Mouse (Mus musculus) 3134 (cell line): ENCODE results near the gene Rufy1.
"Not testable (repeated sequence)": the region's sequence is repeated elsewhere in the genome, so short reads cannot be mapped to it uniquely, and the experiment has no call there.

Experiments used
- DNase-seq: peaks from one replicate; pipeline ENCODE4 v3.0.0-alpha.2; 2011; ENCODE audit warnings: low spot score; ENCODE audit not compliant: insufficient read length; ENCODE audit errors: extremely low read depth

The Rufy1 gene

DNA sequence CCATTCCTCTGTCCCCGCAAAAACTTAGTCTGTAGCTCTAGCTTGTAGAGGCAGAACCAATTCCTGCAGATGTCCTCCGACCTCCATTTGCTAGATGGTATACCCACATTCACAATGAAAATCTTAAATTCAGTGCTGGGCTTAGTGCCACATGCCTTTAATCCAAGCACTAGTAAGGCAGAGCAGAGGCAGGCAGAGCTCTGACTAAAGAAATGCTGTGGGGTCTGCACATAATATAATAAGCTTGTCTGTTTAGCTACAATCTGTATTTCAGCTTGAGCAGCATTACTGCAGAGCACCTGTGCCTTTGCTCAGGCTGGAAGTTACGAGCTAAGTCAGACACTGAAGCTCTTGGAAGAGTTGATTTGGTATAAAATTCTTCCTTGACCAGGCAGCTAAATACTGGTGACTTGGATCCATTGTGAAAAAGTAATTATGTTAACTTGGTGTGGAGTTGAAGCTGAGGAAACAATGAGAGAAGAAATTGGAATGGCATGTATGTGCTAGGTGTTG, 43.7 kb downstream of the Rufy1 start:
- DNase-seq = no peak

DNA sequence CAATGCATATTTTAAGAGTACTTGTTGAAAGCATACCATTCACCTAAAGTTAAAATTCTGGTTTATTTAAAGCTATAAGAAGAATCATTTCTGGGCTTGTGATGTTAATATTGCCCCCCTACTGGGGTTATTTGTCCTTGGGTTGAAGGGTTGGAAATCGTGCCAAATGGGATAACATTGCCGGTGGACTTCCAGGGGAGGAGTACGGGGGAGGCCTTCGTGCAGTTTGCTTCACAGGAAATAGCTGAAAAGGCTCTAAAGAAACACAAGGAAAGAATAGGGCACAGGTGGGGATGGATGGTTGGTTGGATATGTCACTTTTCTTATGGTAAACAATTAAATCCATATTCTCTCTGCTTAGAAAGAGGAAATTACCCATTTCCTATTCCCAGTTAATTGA, 49.6 kb downstream of the Rufy1 start:
- DNase-seq = no peak

DNA sequence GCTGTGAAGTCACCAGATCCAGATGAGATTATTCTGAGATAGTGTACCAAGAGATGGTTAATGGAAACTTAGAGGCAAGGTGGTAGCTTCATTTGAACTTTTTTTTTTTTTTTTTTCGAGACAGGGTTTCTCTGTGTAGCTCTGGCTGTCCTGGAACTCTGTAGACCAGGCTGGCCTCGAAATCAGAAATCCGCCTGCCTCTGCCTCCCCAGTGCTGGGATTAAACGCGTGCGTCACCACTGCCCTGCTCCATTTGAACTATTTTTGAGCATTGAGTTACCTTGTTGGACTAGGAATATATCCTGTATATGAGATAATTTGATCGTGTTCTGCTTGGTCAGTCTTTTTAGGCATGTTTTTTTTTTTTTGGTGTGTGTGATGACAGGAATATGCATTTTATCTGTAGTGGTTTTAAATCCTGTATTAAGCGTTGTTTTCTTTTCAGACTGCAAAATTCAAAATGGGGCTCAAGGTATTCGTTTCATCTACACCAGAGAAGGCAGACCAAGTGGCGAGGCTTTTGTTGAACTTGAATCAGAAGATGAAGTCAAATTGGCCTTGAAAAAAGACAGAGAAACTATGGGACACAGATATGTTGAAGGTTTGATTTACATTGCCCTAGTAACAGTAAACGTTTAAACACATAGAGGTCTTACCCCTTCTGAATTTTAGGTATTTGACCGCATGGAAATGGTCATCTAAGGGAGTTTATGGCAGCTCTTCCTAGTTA, 51.7 kb downstream of the Rufy1 start:
- no peak for DNase-seq

DNA sequence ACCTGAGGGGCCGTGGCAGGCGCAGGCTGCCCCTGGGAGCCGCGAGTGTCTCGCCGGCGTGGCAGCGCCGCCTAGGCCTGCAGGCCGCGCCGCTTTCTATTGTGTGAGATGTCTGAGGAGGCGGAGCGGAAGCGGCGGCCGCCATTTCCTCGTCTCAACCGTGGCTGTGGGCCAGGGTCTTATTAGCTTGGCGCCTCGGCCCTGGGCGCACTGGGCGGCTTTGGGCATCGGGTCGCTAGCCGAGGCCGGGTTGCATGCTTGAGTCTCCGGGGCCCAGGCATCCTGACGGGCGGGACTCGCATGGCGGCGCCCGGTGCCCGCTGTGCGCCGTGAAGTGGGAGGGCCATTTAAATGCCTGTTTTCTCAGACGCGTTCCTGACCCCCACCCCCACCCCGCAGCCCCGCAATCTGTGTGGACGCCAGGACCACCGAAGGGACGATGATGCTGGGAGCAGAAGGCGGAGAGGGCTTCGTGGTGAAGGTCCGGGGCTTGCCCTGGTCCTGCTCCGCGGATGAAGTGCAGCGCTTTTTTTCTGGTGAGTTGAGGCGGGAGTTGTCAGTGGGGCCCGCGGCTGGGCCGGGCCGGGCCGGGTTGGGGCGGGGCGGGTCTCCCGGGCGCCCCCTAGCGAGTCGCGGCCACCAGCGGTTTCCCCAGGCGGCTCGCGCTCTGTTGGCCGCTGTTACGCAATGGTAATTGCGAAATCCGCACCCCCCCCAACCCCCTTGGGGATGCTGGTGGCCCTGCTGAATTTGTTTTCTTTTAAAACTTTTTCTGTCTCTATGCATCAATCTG, 52.8 kb downstream of the Rufy1 start:
- DNase-seq = peak; percentile 89

DNA sequence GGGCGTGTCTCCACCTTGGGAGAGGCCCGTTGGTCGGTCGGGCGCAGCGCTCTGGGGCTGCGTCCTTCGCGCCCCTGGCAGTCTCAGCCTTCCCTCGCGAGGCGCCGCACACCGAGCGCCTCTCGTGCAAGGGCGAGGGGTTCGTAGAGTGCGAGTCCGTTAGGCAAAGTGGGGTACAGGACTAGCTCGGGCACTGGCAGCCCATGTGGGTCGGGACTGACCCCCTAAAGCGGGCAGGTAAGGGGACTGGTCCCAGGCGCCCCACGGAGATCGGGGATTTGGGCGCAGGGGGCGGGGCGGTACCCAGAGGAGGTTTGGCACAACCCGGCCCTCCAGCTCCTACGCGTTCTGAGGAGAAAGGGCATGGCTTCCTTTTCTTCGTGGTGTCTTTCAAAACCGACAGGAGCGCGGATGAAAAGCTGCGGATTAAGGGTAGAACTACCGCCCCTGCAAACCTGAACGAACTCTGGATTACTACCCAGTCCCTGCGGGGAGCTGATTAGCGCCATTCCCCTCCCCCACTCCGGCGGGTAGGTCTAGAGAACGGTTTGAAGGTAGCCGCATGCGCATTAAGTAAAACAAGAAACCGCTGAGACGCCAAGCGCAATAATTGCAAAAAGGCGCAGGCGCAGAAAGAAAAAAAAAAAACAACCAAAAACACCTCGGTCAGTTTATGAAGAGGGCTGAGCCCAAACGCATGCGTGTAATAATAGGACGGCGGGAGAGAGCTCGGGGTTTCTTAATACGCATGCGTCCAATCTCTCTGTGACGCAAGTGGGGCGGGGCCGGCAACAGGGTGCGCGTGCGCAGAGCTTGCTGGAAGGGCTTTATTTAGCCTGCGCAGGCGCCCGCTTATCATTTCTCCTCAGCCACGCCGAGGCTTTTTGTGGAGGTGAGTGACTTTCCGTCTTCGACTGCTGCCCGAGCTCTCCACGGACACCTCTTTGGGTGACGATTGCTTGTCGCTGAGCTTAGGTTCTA, 53.7 kb downstream of the Rufy1 start, which contains the start of gene Hnrnph1:
Gene Hnrnph1, plus strand, starts transcription at position 80 of the 981 bp plus-strand sequence.
- DNase-seq = peak; percentile 100

DNA sequence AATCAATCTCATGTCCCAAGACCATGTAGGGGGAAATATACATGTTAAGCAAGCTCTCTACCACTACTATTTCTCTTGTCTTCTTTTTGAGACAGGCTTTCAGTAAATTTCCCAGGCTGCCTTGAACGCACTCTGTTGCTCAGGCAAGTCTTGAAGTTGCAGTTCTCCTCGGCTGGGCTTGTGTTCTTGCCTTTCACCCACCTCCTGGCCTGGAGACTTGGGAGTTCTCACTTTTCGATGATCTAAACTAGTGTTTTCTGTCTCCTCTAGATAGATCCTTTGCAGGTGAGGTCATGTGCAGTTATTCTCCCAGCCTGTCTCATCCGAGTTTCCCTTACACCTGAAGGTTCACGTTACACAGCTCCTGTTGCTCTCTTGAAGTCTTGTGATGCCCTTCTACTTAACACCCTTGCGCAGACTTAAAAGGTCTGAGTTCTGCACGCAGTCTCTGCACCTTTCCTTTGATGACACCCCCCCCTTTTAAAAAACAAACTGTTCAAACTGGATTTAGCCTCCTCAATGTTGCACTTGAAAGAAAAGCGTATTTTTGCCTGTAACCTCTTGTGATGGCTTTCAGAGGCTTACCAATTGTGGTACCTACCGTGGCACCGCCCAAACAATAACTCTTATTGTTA, 54.7 kb downstream of the Rufy1 start:
- no peak for DNase-seq

DNA sequence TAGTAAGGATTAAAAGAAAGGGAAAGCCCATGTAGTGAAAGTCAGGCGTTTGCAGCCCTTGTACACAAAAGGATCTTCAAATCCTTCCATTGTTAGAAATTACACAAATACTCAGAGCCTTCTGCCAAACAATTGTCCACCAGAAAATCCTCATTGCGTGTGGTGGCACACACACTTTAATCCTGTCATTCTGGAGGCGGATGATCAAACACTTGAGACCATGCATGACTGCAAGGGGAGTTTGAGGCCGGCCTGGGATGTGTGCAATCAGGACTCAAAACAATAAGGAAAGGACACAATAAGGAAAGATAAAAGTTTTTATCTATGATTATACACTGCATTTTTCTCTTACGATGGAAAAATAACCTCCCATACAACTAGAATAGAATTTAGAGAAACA, 55.5 kb downstream of the Rufy1 start:
- no peak for DNase-seq

DNA sequence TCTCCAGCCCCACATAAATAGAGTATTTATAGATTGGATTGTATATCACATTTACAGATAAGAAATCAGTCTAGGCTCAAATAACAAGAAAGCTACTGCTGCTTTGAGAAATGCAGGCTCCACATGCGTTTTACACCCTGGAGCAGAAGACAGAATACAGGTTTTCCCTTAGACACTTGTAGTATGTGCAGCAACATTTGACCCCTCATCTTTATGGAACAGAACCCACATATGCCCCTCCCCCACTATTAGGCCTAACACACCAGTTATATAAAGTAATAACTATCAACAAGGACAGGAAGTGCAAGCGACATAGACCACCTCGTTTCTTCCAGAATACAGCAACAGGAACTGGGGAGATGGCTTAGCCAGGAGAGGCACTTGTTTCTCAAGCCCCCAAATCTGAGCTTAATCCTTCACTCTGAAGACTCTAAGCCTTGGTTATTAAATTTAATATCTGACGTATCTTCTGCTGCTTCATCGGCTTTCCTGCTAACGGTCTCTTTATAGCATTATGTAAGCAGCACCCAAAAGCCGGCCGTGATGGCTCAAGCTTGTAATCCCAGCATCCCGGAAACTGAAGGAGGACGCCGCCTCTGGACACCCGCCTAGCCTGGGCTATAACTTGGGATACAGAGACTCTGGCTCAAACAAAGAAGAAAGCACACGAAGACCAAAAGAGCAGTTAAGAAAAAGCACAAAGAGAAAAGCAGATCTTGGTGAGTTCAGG, 56.5 kb downstream of the Rufy1 start:
- no peak for DNase-seq

DNA sequence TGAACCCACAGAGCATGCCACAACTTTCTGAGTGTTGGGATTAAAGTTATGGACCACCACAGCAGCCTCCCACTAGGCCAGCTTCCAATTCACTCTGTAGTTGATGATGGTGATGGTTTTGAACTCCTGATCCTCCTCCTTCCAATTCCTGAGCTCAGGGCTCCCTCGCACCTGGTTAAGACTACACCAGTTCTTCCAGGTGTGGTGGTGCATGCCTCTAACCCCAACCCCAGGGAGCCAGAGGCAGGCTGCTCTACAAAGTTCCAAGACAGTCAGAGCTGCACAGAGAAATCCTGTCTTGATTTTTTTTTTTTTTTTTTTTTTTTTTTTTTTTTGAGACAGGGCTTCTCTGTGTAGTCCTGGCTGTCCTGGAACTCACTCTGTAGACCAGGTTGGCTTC, 57.3 kb downstream of the Rufy1 start:
- no peak for DNase-seq

DNA sequence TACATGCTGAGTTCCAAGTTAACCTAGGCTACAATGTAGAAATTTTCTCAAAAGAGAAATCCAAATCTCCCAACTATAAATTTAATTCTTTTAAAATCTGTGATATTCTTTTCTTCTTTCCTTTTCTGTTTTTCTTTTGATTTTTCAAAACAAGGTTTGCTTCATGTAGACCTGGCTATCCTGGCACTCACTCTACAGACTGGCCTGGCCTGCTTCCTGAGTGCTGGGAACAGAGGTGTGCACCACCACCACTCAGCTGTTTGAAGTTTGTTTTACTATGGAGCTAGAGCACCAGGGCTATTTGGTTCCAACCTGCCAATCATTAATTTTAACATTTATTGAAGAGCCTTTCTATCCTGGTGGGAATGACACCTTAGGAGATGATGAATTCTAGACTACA, 57.8 kb downstream of the Rufy1 start:
- DNase-seq = no peak

DNA sequence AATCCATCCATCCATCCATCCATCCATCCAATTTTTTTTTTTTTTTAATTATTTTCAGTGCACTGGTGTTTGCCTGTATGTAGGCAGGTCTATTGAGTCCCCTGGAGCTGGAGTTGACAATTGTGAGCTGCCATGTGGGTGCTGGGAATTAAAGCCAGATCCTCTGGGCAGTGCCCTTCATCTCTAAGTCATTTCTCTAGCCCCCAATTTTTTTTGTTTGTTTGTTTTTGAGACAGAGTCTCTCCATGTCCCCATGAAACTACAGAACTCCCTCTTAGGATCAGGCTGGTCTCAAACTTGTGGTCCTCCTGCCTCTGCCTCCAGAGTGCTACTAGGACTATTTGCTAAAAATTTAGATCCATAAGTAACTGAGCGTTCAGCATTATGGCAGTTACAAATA, 59.0 kb downstream of the Rufy1 start:
- no peak for DNase-seq

DNA sequence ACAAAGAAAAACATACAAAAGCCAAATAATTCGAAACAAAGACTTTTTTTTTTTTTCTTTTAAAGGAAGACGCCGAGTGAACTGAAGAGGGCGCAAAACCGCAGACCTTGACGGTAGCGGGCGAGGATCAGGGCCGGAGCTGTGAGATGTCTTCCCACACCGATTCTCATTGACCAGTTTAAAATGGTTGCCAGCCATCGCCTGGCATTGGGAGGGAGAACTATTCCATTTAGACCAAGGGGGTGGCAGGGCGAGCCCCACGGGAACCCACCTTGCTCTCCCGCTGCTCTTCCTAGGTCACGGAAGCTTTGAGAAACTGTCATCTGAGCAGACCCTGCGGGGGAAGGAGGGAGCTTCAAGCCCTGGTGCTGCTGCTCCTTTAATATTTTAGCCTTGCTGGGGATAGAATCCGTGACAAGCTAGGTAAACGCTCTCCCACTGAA, 59.5 kb downstream of the Rufy1 start:
- DNase-seq = peak; percentile 39

DNA sequence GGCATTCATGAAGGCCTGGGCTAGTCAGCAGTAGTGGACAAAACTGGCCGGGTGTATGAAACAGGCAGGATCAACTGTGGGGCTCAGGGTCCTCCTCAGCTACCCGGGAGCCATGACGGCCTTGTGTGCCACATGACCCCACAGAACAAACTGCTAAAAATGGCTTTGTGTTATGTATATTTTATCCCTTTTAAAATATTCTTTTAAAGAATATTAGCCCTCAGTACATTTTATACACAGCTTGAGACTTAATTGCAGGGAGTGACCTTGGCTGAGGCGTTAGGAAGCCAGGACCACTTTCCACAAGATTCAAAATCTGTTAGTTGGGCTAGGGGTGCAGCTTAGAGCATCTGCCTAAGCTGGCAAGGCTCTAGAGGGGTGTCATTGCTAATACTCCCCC, 60.0 kb downstream of the Rufy1 start:
- no peak for DNase-seq

DNA sequence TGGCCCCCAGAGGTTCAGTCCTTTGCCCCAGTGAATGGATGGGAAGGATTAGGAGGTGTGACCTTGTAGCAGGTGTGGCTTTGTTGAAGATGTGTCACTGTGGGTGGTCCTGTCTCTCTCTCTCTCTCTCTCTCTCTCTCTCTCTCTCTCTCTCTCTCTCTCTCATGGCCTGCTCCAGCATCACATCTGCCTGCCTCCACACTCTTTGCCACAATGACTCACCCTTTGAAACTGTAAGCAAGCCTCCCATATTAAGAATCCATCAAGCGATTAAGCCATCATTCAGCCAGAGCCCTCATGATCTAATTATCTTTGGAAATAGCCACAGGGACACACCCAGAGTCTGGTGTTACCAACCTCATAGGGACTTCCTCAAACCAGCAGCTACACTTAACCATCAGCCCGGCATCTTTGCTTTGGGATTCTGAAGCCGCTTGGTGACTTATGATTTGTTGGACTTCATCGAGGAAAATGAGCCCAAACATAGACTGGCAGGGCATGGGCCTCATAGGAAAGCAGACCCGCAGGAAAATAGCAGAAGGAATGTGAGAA, 61.5 kb downstream of the Rufy1 start:
- DNase-seq = peak; percentile 65

DNA sequence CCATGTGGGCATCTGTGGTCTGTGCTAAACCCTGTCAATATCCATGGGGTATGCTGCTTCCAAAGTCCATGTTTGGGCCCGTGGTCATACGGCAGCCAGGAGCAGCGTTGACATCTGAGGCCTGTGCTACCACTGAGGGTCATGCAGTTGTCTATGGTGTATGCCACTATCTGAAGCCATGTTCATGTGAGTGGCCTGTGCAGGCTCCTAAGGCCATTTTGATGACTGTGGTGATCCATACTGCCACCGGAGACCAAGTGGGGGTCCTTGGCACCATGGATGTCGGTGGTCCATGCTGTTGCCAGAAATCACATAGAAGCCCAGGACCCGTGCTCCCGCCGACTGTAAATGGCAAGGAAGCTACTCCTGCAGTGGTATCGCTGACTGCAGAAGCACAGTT, 63.4 kb downstream of the Rufy1 start:
- DNase-seq = no peak

DNA sequence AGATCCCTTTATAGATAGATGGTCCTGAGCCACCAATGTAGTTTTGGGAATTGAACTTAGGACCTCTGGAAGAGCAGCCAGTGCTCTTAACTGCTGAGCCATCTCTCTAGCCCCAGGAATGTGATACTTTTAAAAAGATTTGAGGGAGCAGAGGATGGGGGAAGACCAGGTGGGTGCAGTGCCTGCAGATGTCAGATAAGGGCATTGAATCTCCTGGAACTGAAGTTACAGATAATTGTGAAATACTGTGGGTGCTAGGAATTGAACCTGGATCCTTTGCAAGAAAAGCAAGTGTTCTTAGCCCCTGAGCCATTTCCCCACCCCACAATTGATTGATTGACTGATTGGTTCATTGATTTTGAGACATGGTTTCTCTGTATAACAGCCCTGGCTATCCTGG, 65.6 kb downstream of the Rufy1 start:
- DNase-seq = no peak

DNA sequence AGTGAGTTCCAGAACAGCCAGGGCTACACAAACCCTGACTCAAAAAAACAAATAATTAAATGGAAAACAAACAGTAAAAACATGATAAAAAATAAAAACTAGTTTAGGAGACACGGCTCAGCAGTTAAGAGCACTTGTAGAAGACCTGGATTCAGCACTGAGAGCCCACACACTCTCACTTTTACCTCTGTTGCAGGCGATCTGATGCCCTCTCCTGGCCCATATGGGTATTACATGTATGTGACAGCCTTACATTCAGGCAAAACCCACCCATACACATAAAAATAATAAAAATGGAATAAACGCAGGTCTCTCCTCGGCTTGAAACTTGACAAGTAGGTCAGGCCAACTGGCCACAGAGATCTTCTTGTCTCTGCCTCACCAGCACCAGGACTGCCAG, 66.4 kb downstream of the Rufy1 start:
- no peak for DNase-seq

DNA sequence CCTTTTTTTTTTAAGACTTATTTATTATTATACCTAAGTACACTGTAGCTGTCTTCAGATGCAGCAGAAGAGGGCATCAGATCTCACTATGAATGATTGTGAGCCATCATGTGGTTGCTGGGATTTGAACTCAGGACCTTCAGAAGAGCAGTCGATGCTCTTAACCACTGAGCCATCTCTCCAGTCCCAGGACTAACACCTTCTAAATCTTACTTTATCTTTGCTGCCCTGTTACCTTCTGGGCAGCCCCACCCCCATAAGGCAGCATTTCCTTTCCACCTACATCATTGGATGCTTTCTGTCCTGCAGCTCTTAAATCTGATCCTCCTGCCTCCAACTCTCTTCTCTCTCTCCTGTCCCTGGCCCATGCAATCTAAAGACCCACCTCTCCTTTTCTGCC, 69.6 kb downstream of the Rufy1 start:
- DNase-seq = not testable (repeated sequence)
